Mouse (Mus musculus) liver, embryonic 15.5 days (tissue): ENCODE data around the gene Rrp7a. TPM values are rescaled to one million over a fixed set of nuclear protein-coding genes. Genes with fewer than 3 reads are reported as not detected.
A peak's percentile ranks its signal among the peaks of the same experiment; 100 is the strongest.

Experiments
- ATAC-seq: fragments of 200-750 bp; cut with Nextera tagmentation; 2 replicates; pipeline ENCODE4 v1.8.0; 2017; ENCODE audit warnings: moderate number of reproducible peaks, mild to moderate bottlenecking, moderate library complexity; ENCODE audit not compliant: insufficient read depth
- H3K27ac ChIP-seq: fragments of 300-500 bp; sonication (generic); replicated peaks from 2 replicates; pipeline ENCODE4 v1.5.1; 2015; ENCODE audit warnings: mild to moderate bottlenecking, inconsistent platforms
- H3K27me3 ChIP-seq: fragments of 300-500 bp; sonication (generic); 2 replicates; pipeline ENCODE4 v1.6.1; 2015; ENCODE audit warnings: mild to moderate bottlenecking, inconsistent platforms
- H3K36me3 ChIP-seq: fragments of 300-500 bp; sonication (generic); replicated peaks from 2 replicates; pipeline ENCODE4 v1.6.1; 2015; ENCODE audit warnings: moderate library complexity, mild to moderate bottlenecking, inconsistent platforms
- H3K4me1 ChIP-seq: fragments of 300-500 bp; sonication (generic); replicated peaks from 2 replicates; pipeline ENCODE4 v1.6.1; 2015; ENCODE audit warnings: inconsistent platforms
- H3K4me2 ChIP-seq: fragments of 300-500 bp; sonication (generic); 2 replicates; pipeline ENCODE4 v1.6.1; 2015; ENCODE audit warnings: moderate library complexity, mild to moderate bottlenecking, inconsistent platforms
- H3K4me3 ChIP-seq: fragments of 300-500 bp; sonication (generic); replicated peaks from 2 replicates; pipeline ENCODE4 v1.5.1; 2015; ENCODE audit warnings: mild to moderate bottlenecking, inconsistent platforms
- H3K9ac ChIP-seq: fragments of 300-500 bp; sonication (generic); 2 replicates; pipeline ENCODE4 v1.6.1; 2015; ENCODE audit warnings: moderate library complexity, mild to moderate bottlenecking, inconsistent platforms
- H3K9me3 ChIP-seq: fragments of 300-500 bp; sonication (generic); replicated peaks from 2 replicates; pipeline ENCODE4 v1.6.1; 2016; ENCODE audit warnings: inconsistent platforms
- WGBS: fragments of 180-500 bp; shearing (Covaris S2); methylation state at CpG from one replicate; pipeline ENCODE4 v1.1.7; 2015; ENCODE audit warnings: mixed read lengths; ENCODE audit not compliant: insufficient replicate concordance; 5-methylcytosine and 5-hydroxymethylcytosine counted together
- polyA plus RNA-seq: library from polyadenylated mRNA; unstranded; fragments of >200 nt; fragmentation: Nextera tagmentation; extraction: Ambion mirVana; gene quantifications from 2 replicates; pipeline ENCODE4 v1.2.1, GENCODE M21; 2015

Rrp7a gene
- polyA plus RNA-seq: 22.0 and 25.7 TPM in 2 replicates

- Histone ChIP-seq H3K4me1 (peaks cover 18% of the 10 kb centered on the region), H3K4me3 (peak within 1 kb of the TSS; percentile 93), H3K27me3 (no peaks in the 10 kb centered on the region), H3K9ac (peak within 1 kb of the TSS; percentile 75), H3K36me3 (peaks cover 51% of the 10 kb centered on the region), H3K9me3 (no peaks in the 10 kb centered on the region), H3K27ac (peak within 1 kb of the TSS; percentile 74), H3K4me2 (peak within 1 kb of the TSS; percentile 89)
- ATAC-seq: peak; percentile 88
- 3% methylated on average over 32 of the region's 32 CpGs for WGBS
These were observed at the start of gene Rrp7a for GRCm38 (mm10) chr15:83122566-83123145. TSS of gene Rrp7a (minus strand) at chr15:83122801.

GRCm38 (mm10) chr15:83171712-83172481, 49.3 kb upstream of the Rrp7a start:
- peak overlapping the region; percentile 95 for H3K27ac ChIP-seq
- peak overlapping the region; percentile 86 for H3K4me3 ChIP-seq
- peaks cover 19% of the 10 kb centered on the region for H3K36me3 ChIP-seq
- no peaks in the 10 kb centered on the region for H3K9me3 ChIP-seq
- H3K4me1 ChIP-seq: peaks cover 70% of the 10 kb centered on the region
- WGBS: under 1% methylated on average over 67 of the region's 67 CpGs
- no peaks in the 10 kb centered on the region for H3K27me3 ChIP-seq
- H3K4me2 ChIP-seq: peak overlapping the region; percentile 80
- ATAC-seq: peak; percentile 81
- H3K9ac ChIP-seq: peak overlapping the region; percentile 92

GRCm38 (mm10) chr15:83170956-83171659, 48.5 kb upstream of the Rrp7a start:
- Histone ChIP-seq H3K4me2 (peak overlapping the region; percentile 80), H3K36me3 (peaks cover 27% of the 10 kb centered on the region), H3K9me3 (no peaks in the 10 kb centered on the region), H3K9ac (peak overlapping the region; percentile 92), H3K27me3 (no peaks in the 10 kb centered on the region), H3K4me1 (peaks cover 78% of the 10 kb centered on the region), H3K4me3 (peak overlapping the region; percentile 86), H3K27ac (peak overlapping the region; percentile 95)
- WGBS: 27% methylated on average over 8 of the region's 8 CpGs
- no peak for ATAC-seq

GRCm38 (mm10) chr15:83169772-83170722, 47.4 kb upstream of the Rrp7a start:
- Histone ChIP-seq H3K36me3 (peaks cover 36% of the 10 kb centered on the region), H3K4me3 (peak overlapping the region; percentile 86), H3K4me2 (peak overlapping the region; percentile 80), H3K27me3 (no peaks in the 10 kb centered on the region), H3K9me3 (no peaks in the 10 kb centered on the region), H3K4me1 (peaks cover 89% of the 10 kb centered on the region), H3K27ac (peak overlapping the region; percentile 95), H3K9ac (peak overlapping the region; percentile 92)
- peak; percentile 88 for ATAC-seq
- 27% methylated on average over 8 of the region's 8 CpGs for WGBS

- H3K27ac ChIP-seq: peak overlapping the region; percentile 95
- peaks cover 92% of the 10 kb centered on the region for H3K4me1 ChIP-seq
- peak overlapping the region; percentile 86 for H3K4me3 ChIP-seq
- ATAC-seq: no peak
- no peaks in the 10 kb centered on the region for H3K27me3 ChIP-seq
- H3K36me3 ChIP-seq: peaks cover 39% of the 10 kb centered on the region
- peak overlapping the region; percentile 80 for H3K4me2 ChIP-seq
- no peaks in the 10 kb centered on the region for H3K9me3 ChIP-seq
- H3K9ac ChIP-seq: peak overlapping the region; percentile 92
- WGBS: 48% methylated on average over 7 of the region's 7 CpGs
These were observed 46.5 kb upstream of the Rrp7a start for GRCm38 (mm10) chr15:83168875-83169771.

- peak overlapping the region; percentile 95 for H3K27ac ChIP-seq
- peak overlapping the region; percentile 80 for H3K4me2 ChIP-seq
- peaks cover 89% of the 10 kb centered on the region for H3K4me1 ChIP-seq
- H3K4me3 ChIP-seq: peak overlapping the region; percentile 86
- H3K9me3 ChIP-seq: no peaks in the 10 kb centered on the region
- no peaks in the 10 kb centered on the region for H3K27me3 ChIP-seq
- H3K36me3 ChIP-seq: peaks cover 41% of the 10 kb centered on the region
- 63% methylated on average over 3 of the region's 3 CpGs for WGBS
- no peak for ATAC-seq
- peak overlapping the region; percentile 92 for H3K9ac ChIP-seq
These were observed 45.7 kb upstream of the Rrp7a start for GRCm38 (mm10) chr15:83168311-83168710.

GRCm38 (mm10) chr15:83167550-83168065, 45.0 kb upstream of the Rrp7a start:
- no peaks in the 10 kb centered on the region for H3K9me3 ChIP-seq
- peak overlapping the region; percentile 95 for H3K27ac ChIP-seq
- peaks cover 48% of the 10 kb centered on the region for H3K36me3 ChIP-seq
- ATAC-seq: no peak
- H3K4me3 ChIP-seq: peak overlapping the region; percentile 86
- H3K27me3 ChIP-seq: no peaks in the 10 kb centered on the region
- H3K4me2 ChIP-seq: peak overlapping the region; percentile 80
- peaks cover 89% of the 10 kb centered on the region for H3K4me1 ChIP-seq
- WGBS: 87% methylated on average over 8 of the region's 8 CpGs
- H3K9ac ChIP-seq: peak overlapping the region; percentile 92

GRCm38 (mm10) chr15:83167126-83167525, 44.5 kb upstream of the Rrp7a start:
- H3K27me3 ChIP-seq: no peaks in the 10 kb centered on the region
- peaks cover 53% of the 10 kb centered on the region for H3K36me3 ChIP-seq
- H3K9me3 ChIP-seq: no peaks in the 10 kb centered on the region
- peak overlapping the region; percentile 92 for H3K9ac ChIP-seq
- no peak for ATAC-seq
- peak overlapping the region; percentile 95 for H3K27ac ChIP-seq
- peak overlapping the region; percentile 86 for H3K4me3 ChIP-seq
- peaks cover 91% of the 10 kb centered on the region for H3K4me1 ChIP-seq
- WGBS: 82% methylated on average over 5 of the region's 5 CpGs
- H3K4me2 ChIP-seq: peak overlapping the region; percentile 80

GRCm38 (mm10) chr15:83166642-83167041, 44.0 kb upstream of the Rrp7a start:
- H3K4me2 ChIP-seq: peak overlapping the region; percentile 80
- no peaks in the 10 kb centered on the region for H3K9me3 ChIP-seq
- no peaks in the 10 kb centered on the region for H3K27me3 ChIP-seq
- H3K27ac ChIP-seq: peak overlapping the region; percentile 95
- 79% methylated on average over 3 of the region's 3 CpGs for WGBS
- H3K9ac ChIP-seq: peak overlapping the region; percentile 92; the same call in 1 of the 2 replicates
- H3K36me3 ChIP-seq: peaks cover 58% of the 10 kb centered on the region
- ATAC-seq: no peak
- H3K4me3 ChIP-seq: peak overlapping the region; percentile 86; the same call in 1 of the 2 replicates
- H3K4me1 ChIP-seq: peaks cover 93% of the 10 kb centered on the region
